Mouse (Mus musculus): Measurements from ENCODE around the gene Cbln3.
A peak's percentile ranks its signal among the peaks of the same experiment; 100 is the strongest.

Cbln3 gene

GRCm38 (mm10) chr14:55879623-55880022 lies 4.6 kb downstream of the Cbln3 start:
- peak; percentile 68 to 86 for DNase-seq (ENCODE audit: low spot score in 2 of 2)

- no peak for DNase-seq (ENCODE audit: low spot score in 2 of 2)
Observed at GRCm38 (mm10) chr14:55878316-55878940, 5.8 kb downstream of the Cbln3 start.

DNA sequence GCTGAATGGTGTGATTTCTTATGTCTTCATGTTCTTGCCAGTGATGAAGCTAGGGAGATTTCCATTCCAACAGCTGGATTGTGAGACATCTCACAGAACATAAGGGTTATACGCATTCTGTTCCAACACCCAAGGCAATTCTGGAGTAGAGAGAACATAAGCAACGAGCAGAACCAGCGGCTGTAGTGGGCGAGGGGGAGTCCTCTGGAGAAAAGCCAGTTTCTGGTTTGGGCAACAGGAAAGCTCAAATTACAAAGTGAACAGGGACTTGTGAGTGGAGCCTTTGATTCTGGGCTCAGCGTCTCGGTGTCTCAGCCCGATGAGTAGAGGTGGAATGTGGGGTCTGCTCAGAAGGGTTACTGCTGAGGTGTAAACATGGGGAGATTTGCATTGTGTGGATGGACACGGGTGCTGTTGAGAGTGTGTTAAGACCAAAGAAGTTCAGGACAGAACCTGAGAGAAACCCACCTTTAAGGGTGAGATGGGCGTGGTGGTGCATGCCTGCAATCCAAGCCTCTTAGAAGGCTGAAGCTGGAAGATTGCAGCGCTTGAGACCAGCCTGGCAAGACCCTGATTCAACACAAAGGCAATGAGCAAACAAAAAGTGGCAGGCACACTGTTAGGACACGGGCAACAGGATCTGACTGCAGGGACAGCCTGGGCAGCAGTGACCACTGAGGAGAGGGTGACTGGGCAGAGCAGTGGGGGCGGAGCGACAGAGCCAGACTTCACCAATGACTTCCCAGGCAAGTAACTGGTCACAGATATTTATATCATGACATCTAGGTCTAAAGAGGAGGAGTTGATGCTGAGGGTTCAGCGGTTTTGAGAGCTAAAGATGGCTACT lies 6.5 kb downstream of the Cbln3 start:
- DNase-seq (ENCODE audit: low spot score in 2 of 2): no peak

- peak; percentile 72 to 74 for DNase-seq (ENCODE audit: low spot score in 2 of 2)
Observed at GRCm38 (mm10) chr14:55873714-55874683, 10.2 kb downstream of the Cbln3 start.

DNA sequence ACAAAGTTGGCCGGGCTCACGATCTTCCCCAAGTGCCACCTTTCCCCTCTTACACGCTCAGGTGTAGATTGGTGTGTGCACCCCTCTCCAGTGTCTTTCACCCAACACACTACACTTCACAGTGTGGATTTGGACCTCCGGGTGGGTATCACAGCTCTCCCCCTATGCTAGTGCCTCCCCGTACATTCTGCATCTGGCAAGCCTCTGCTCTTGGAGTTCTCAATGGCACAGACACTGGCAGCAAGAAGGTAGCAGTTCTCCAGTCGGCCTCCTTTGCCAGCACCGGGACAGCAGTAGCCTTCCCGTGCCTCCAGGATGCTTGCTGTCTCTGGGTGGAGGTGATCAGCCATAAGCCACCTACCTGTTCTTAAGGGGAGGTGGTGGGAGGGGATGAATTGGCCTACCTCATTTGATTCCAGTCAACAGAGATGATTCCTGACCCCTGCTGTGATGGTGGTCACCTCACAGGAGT lies 10.9 kb downstream of the Cbln3 start:
- no peak for DNase-seq (ENCODE audit: low spot score in 2 of 2)

- DNase-seq (ENCODE audit: low spot score in 2 of 2): no peak
Observed at GRCm38 (mm10) chr14:55872551-55872950, 11.6 kb downstream of the Cbln3 start.

DNA sequence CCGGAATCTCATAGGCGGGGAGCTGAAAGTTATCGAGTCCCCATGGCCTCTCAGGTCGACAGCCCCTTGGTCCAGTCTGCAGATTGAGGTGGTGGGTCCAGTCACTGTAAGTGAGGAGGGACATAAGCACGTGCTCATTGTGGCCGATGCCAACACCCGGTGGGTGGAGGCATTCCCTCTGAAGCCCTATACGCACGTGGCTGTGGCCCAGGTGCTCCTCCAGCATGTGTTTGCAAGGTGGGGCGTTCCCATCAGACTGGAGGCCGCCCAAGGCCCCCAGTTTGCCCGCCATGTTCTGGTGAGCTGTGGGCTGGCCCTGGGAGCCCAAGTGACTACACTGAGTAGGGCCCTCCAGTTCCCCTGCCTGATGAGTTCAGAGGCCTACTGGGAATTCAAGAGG lies 12.2 kb downstream of the Cbln3 start:
- no peak for DNase-seq (ENCODE audit: low spot score in 2 of 2)

DNA sequence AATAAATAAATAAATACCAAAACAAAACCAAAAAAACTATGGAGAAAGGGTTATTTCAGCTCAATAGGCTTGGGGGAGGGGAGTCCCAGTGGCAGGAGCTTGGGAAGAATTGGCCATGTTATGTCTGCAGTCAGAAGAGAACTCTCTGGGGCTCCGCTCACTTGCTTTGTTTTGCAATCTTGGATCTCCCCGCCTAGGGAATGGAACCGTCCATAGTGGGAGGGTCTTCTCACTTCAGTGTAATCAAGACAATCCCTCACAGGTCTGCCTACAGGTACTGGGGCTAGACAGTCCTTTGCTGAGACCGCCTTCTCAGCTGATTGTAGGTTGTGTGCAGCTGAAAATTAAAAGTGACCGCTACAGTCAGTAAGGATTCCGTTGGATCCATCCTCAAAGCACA lies 14.7 kb downstream of the Cbln3 start:
- DNase-seq (ENCODE audit: low spot score in 2 of 2): no peak

- no peak for DNase-seq (ENCODE audit: low spot score in 2 of 2)
Observed at GRCm38 (mm10) chr14:55868230-55869026, 15.8 kb downstream of the Cbln3 start.

GRCm38 (mm10) chr14:55866962-55867361 lies 17.2 kb downstream of the Cbln3 start:
- peak; percentile 50 to 69 for DNase-seq (ENCODE audit: low spot score in 2 of 2)

DNA sequence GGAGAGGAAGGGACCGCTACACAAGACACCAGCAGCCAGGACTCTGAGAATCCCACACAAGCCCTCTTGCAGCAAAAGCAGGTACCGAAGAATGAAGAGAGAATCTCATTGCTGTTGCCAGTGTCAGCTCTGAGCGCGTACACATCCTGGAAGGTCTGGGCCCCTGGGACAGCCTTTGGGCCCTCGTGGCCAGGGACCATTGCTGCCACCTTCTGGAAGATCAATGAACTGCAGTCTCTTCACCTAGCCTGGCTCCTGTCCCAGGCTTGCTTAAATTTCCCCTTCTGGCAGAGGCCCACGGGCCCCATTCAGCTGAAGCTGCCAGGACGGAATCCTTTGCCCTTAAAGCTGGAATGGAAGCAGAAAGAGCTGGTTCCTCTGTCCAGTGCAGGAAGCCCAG lies 20.4 kb downstream of the Cbln3 start:
- DNase-seq (ENCODE audit: low spot score in 2 of 2): peak; percentile 52 to 56

DNA sequence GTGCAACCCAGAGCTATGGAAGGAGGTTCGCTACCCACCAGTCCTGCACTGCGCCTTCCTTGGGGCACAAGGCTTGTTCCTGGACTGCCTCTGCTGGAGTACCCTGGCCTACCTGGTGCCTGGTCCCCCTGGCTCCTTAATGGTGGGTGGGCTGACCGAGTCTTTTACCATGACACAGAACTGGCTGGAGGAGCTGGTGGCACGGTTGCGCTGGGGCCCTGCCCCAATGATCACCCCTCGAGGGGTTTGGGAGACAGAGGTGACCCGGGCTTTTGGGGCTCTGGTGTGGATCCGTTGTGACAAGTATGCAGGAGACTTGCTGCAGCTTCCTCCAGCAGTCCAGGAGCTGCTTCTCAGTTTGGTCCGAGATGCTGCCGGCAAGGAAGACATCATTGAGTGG lies 21.2 kb downstream of the Cbln3 start:
- DNase-seq (ENCODE audit: low spot score in 2 of 2): no peak

- no peak for DNase-seq (ENCODE audit: low spot score in 2 of 2)
Observed at GRCm38 (mm10) chr14:55862186-55862585, 22.0 kb downstream of the Cbln3 start.

GRCm38 (mm10) chr14:55857588-55857987 lies 26.6 kb downstream of the Cbln3 start:
- DNase-seq (ENCODE audit: low spot score in 2 of 2): no peak

DNA sequence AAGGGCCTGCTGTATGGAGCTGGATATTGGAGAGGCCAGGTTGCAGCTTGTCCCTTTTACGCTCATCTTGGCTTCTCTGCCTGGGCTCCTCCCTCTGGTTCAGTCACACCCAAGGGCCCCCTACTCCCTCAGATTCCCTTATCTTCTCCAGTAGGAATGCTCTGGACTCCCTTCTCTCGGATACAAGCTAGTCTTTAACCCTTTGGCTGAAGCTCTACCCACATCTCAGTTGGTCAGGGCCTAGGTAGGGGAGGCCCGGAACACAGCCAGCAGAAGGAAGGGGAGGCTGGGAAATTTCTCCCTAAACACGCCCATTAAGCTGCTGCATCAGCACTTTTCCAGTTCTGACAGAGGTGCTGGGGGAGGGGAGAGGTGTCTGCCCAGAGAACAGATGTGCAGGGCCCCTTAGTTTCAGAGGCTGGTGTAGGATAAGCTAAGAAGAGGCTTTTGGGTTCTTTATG lies 29.1 kb downstream of the Cbln3 start:
- DNase-seq (ENCODE audit: low spot score in 2 of 2): no peak

GRCm38 (mm10) chr14:55854406-55855100 lies 29.6 kb downstream of the Cbln3 start:
- no peak for DNase-seq (ENCODE audit: low spot score in 2 of 2)

DNA sequence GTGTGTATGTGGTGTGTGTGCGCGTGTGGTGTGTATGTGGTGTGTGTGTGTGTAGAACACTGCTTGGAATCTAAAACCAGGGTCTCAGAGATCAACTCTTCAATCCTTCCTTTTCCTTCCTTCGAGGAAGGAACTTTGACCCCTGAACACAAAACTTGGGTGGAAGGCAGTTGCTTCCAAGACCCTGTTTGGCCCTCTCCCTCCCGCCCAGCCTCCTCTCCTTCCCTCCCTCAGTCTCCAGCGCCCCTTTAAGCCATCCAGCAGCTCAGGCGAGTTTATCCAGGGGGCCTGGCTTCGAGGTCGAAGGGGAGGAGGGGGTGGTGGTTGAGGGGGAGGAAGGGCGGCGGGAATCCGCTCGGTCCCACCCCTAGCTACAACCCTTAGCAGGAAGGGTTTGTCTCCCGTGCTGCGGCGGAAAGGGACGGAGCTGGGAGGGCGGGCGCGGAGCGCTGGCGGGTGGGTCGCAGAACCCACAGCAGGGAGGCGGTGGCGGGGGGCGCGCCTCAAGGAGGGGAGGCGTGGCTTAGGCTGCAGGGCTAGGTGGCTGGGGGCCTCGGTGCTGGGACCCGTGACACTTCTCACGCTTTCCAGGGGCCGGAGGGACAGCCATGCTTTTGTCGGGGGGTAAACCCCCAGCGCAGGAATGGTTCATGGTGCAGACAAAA lies 30.4 kb downstream of the Cbln3 start, which contains the start of gene Nynrin:
TSS of gene Nynrin (plus strand) at position 390 of the 665 bp plus-strand sequence.
- DNase-seq (ENCODE audit: low spot score in 2 of 2): no peak

DNA sequence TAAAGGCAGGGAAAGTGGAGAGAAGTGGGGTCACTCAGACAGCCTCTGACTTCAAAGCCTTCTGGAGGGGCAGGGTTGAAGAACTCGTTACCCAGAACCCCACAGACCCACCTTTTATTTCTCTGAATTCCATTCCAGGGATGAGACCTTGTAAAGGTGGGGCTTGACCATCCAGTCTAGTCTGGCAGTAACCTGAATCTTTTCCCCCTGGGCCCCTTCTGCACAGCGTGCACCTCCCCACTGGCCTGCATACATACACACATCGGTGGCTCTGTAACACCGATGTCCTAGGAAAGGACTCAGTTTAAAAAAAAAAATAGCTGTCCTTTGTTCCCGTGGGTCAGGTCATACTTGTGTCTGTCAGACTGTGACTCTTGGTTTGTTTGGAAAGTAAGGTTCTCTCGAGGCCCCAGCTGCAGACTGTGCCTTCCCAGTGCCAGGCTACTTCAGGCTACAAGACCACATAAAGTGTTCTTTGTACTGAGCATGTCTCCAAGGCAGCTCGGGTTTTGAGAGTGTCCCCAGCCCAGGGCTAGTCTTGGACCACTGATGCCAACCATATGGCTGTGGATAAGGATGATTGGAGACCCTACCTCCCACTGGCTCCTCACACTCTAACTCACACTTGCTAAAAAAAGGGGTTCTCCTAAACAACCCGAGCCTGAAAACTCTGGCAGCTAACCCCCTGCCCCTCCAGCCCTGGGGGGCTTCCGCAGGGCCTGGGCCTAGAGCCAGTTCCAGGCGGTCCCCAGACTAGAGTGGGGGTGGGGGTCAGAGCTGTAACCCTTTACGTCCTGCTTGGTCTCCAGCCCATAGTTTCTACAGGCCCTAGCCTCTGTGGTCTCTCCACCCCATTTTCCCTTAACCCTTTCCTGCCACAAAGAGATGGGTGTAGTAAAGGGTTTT lies 31.3 kb downstream of the Cbln3 start:
- DNase-seq (ENCODE audit: low spot score in 2 of 2): no peak

GRCm38 (mm10) chr14:55850885-55851284 lies 33.3 kb downstream of the Cbln3 start:
- DNase-seq (ENCODE audit: low spot score in 2 of 2): no peak

All from frontal cortex, postnatal 36 days (tissue).